Mouse (Mus musculus) fat pad, adult 2 months (tissue): Measurements from ENCODE around the gene Mex3d.
"Not testable (repeated sequence)": the region's sequence is repeated elsewhere in the genome, so short reads cannot be mapped to it uniquely, and the experiment has no call there.

Experiments used
- DNase-seq: peaks from one replicate; pipeline ENCODE4 v3.0.0-alpha.2; 2011; ENCODE audit warnings: low read depth, low spot score; ENCODE audit errors: extremely low read depth

The Mex3d gene

DNA sequence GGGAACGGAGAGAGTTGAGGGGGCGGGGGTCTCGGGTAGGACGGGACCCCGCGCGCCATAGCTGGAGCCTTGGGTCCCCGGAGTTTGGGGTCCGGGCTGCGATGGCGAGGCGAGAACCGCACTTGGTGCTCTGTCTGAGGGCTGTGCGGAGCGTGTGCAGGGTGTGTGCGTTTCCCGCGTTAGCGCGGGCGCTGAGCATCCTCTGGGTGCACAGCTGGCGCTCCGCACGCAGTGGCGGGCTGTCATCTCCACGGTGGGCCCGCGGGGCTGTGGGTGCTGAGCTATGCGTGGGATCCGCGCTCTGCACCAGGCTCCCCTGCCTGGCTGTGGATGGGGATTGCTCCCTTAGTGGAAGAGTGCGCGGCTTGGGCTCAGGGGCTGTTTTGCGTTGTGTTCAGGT lies 30.7 kb downstream of the Mex3d start:
- DNase-seq, result no peak

DNA sequence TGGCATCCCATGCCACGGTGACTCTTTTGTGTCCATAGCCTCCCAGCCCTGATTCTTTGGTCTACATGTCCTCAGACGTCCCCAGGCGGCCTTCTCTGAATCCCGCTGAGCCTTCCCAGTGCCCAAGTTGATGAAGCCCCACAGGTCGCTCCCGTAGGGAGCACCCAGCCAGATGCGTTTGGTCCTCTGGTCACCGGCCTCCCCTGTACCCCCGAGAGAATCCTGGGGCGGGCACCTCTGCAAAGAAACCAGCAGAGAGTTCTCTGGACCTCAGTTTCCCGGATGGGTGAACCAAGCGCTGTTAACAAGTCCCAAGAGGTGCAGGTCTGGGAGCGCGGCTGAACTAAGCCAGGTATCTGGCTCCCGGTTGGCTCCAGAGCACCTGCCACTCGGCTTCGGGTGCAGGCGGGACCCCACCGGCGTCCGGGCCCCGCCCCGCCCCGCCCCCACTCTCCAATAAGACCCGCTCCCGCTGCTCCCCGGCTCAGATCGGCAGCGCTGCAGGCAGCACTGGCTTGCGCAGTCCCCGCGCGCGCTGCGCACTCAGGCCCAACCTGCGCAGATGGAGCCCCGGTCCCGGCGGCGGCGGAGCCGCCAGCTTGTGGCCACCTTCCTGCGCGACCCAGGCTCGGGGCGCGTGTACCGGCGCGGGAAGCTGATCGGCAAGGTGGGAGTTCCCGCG lies 31.3 kb downstream of the Mex3d start, which contains the start of gene Plk5:
Gene Plk5 (plus strand): TSS at position 459 of the 682 bp plus-strand sequence.
- DNase-seq, result no peak

DNA sequence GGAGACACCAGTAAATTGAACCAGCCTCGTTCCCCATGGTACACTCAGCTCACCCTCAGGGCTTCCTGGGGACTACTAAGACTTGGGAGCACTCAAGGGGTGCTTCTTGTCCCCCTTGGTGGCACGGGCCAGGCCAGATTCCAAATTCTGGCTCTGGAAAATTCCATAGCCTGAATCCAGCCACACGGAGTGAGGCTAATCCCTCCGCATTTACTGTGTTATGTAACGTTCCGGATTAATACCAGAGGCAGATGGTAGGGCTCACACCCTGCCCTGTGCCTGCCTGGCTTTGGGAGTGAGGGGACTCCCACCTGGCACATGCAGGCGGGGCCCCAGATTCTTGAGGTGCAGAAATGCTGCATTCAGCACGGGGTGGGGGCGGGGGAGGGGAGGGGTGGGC lies 32.0 kb downstream of the Mex3d start:
- DNase-seq, result no peak

DNA sequence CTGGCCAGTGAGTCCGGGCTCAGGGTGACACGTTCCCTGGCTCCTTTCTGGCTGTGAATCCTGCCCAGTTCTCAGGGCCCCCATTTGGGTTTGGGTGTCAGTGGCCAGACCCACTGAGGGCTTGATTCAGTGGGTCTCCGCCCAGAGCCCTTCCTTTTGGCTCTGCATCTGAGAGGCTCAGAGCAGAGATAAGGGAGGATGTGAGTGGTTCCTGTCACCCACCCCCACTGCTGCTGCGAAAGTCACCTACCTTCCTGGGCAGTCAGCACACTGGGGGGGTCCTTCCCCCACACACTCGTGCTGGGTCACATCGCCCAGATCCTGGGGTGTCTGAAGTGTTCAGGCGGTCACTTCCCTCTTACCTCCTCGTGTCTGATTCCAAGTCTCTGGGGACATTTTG lies 34.7 kb downstream of the Mex3d start:
- DNase-seq, result no peak

DNA sequence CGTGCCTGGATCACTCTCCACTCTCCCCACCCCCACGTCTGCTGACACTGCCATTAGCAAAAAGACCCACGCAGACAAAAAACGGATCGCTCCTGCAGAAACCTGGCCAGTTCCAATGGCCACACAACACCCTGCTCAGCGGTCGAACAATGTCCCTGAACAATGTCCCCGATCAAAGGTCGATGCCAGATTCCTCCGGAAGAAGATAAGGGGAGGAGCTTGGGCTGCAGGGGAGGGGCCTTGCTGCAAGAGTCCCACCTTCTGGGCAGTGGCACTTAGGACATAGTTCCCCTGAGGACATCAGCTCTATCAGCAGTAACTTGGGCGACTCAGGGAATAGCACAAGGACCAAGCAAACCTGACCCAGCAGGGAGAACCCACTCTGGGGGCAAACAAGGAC lies 35.6 kb downstream of the Mex3d start:
- no peak for DNase-seq

DNA sequence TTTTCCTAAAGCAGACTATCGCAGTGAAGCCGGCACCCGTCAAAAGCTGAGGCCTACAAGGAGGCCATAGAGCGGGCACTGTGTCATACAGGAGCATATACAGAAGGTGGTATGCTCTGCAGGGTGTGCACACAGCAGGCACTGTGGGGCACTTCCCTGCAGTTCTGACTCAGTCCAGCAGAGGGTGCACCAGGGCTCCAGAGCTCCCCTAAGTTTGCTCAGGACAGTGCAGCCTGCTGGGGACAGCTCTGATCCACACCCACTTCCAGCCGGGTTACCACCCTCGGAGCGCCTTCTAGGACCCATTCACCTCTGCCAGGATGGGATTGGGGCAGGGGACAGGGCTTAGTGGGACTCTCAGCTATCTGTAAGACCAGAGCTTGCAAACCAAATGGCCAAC lies 37.2 kb downstream of the Mex3d start:
- no peak for DNase-seq

DNA sequence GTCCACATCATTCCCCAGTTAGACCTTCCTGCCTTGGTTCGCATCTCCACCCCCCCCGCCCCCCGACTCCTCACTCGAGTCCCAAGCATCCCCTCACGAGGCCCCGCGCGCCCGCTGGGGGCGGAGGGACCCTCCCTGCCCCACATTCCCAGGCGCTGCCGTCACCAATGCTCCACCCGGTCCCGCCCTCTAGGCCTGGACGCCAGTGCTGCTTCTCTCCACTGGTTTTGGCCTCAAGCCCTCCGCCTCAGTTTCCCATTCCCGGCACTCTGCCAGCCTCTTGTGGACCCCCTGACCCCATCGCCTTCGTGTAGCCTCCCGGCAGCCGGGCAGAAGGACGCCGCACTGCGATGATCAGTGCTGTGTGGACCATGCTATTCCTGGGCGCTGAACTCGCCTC lies 38.5 kb downstream of the Mex3d start:
- no peak for DNase-seq

DNA sequence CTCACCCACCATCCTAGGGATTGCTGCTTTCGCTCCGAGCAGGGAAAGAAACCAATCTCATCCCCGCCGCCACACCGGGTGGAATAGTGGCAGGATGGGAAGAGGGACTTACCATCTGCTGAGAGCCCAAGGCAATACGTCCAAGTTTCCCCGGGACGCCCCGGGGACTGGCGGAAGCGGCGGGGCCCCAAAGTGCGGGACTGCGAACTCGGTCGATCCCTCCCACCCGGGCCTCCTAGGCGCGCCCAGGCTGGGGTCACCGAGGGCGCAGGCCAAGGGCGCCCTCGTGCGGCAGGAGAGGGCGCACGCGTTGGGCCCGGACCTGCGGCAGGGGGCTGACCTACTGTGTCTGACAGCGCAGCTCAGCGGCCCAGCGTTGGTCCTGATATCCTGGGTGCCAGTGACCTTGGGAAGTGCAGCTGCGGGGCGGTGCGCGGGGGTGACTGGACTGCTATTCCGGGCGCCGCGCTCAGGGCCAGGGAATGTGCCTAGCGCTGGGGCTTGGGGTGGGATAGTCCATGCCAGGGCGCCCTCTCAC lies 39.1 kb downstream of the Mex3d start, which contains the start of gene Adamtsl5:
Gene Adamtsl5 (minus strand): TSS at position 169 of the 538 bp plus-strand sequence.
- DNase-seq, result no peak

DNA sequence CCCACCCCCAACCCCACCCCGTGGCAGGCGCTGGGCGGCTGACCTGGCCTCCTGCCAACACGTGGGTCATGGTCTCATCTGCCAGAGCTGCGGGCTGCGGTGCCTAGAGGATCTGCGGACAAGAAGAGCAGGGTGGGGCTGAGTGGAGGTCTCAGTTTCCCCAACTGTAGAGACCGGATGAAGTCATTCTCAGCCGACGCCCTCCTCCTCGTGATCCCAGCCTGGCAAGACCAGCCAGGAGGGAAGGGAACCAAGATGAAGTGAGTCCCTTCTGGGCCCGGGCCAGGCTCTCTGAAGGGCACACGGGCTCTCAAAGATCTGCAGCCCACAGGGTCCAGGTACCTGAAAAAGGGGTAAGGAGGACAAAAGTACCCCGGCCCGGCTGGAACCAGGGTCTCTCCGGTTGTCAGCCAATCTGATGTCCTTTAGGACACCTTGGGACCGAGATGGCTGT lies 39.9 kb downstream of the Mex3d start:
- DNase-seq, result no peak

DNA sequence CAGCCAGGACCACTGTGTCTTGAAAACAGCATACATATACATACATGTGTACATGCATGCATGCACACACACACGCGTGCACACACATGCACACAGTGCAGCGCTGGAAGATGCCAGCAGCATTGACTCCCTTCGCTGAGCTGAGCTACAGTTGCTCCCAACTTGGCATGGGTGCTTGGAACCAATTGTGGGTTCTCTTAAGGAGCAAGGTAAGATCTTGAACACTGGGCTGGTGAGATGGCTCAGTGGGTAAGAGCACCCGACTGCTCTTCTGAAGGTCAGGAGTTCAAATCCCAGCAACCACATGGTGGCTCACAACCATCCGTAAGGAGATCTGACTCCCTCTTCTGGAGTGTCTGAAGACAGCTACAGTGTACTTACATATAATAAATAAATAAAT lies 41.5 kb downstream of the Mex3d start:
- DNase-seq, result not testable (repeated sequence)

DNA sequence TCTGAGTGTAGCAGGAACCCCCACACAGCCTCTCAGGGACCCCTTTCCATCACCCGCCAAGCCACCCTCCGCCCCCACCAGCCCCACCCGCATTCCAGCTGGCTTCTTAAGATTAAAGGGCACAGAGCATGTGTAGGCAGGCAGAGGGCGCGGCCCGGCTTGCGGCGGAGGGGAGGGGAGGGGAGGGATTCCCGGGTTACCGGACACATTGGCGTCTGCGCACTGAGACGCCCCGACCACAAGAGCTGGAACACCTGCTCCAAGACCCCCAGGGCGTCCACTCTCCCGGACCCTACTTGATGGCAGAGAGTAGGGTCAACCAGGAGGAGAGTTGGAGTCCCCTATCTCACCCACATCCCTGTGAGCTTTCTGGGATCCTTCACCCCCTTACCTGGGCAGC lies 42.3 kb downstream of the Mex3d start:
- no peak for DNase-seq

DNA sequence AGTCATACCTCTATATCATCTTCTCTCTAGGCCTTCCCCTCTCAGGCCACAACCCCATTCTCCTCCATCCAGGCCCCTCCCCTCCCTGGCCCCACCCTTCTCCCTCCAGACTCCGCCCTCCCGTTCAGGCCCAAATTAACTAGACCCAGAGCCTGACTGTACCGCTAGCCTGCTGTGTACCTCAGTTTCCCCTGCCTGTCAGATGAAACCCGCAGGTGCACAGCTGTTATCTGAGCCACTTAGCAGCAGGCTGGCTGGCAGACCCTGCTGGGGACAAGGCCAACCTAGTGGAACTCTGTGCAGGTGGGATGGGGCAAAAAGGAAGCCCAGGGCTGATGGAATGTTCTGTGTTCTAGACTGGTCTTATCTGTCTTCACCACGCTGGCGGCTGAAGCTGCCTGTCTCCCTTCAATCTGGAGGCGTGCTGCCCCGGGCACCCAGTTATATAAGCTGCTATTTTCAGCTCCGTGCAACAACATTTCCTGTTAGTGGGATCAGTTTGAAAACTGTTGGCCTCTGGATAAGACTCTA lies 43.3 kb downstream of the Mex3d start:
- DNase-seq, result no peak

DNA sequence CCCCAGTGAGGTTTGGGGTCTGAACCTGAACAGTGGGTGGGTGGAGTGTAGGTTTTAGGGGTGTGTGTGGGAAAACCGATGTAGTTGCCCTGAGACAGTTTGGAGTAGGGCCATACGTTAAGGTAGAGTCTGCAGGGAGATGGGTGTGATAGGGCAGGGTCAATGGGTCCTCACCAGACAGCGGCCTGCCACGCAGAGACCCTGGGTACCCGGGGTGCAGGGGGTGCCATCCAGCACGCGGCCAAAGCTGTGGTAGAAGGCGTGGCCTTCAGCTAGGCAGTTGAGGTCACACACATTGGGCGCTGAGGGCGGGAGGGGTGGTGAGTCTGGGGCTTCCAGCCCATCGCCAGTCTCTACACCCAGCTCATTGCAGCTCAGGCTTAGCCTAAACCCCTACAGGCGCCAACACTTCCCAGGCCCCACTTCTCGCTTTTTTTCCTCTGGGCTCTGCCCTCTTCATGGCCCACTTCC lies 44.0 kb downstream of the Mex3d start:
- DNase-seq, result no peak

DNA sequence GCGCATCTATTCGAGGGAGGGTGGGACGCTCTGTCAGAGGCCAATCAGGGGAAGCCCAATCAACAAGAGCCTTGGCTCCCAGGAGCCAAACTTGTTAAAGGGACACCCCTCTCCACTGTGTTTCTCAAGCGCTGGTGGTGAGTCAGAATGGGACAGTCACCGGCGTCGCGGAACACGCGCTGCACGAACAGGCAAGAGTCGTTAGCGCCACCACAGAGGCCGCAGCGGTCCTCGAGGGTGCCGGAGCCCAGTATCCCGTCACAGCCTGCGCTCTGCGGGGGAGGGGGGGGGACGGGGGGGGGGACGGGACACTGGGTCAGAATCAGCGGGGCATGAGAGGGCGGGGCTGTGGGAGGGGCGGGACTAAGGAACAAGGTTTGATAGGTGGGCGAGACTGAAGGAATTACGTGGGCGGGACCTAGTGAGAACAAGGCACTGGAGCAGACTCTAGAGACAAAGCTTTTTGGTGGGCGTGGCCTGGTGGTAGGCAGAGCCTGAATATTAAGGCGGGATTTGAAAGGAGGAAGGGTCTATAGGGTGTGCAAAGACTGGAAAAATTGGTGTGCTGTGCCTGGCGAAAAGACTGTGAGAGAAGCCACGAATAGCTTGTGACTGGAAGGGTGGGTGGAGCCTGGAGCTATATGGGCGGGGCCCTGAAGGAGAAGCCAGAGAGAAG lies 44.6 kb downstream of the Mex3d start:
- no peak for DNase-seq

DNA sequence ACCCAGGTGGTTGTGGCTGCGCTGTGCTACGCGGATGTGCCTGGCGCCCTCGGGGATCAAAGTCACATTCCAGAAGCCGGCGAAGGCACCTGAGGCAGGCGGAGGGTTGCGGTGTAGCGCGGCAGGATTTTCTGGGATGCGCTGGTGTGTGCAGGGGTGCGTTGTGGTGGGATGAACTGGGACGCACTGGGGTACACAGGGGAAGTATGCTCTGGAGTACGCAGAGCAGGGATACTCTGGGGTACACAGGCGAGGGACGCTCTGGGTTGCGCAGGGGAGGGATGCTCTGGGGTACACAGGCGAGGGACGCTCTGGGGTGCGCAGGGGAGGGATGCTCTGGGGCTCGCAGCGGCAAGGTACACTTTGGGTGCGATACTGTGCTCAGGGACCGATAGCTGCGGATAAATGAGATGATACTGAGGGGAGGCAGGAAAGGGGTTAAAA lies 45.1 kb downstream of the Mex3d start:
- no peak for DNase-seq

DNA sequence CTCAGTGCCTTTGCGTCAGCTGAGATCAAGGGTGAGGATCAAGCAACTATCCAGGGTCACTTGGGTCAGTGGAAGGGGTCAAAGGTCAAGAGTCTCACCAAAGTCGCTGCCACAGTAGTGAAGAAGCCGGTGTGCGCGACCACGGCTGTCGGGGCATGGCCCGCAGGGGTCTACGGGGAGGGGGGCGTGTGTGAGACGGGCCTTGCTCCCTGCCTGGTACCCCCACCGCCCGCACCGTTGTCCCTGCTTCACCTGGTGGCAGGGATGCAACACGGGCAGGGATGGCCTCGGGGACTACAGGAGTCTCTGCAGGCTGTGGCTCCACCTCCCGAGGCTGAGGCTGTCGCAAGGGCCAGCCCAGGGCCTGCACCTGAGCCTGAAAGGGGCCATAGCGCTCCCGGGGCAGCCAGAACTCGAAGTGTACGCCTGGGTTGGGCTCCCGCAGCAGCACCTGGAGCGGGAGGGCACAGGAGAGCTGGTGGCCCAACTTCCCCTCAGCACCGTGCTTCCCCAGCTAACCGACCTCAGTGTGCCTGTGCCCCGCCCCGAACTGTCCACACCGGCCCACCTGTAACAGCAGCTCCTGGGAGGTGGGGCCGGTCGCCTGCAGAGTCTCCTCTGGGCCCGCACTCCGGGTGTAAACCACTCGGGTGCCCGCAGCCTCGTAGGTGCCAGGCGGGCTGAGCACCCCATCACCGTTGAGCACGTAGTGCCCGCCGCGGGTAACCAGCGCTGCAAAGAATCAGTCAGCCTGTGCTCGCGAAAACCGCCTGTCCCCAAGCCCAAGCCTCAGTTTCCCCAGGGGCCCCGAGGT lies 45.8 kb downstream of the Mex3d start:
- DNase-seq, result no peak

DNA sequence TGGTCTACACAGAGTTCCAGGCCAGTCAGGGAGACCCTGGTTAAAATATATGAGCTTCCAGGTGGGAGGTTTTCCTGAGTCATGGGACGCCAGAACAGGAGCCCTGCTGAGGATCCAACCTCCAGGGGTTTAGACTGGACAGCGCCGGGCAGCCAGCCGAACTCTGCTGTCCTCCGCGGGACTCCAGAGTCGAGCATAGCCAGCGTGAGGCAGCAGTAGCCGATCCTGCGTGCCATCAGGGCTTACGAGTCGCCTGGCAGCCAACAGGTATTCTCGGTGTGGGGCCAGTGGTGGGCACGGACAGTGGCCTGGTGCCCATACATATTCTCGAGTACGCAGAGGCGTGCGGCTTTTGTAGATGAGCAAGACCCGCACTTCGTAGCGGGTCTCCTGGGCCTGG lies 46.4 kb downstream of the Mex3d start:
- DNase-seq, result no peak

DNA sequence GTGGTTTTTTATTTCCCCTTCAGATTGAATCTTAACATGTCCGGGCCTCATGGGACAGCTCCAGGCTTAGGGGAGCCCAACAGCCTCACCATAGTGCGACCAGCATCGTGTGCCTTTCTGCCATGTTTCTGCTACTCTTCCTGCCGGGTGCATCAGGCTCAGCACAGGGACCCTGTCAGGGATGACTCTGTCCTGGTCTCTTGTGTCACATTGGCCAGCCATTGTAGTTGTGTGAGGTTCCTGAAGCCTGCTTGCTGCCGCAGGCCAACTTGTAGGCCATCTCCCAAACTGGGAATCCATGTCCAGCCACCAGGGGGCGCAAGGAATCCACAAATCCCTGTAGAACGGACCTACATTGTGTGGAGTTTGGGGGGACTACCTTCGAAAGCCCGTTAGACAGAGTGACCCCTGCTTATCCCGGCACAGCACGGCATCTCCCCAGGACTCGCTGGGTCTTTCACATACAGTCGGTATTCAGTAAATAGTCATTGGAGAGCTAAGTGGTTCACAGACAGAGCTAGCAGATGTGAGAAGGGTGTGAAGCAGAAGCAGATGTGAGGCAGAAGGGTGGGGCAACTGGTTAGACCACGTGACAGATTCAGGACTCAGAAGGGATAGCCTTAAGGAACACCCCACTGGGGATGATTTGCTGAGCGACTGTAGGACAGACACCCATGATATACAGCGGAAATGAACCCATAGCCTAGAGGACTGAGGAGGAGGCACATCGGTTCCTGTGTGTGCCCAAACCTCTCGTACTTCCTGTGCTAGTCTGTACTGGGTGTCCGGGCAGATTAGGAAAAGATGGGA lies 47.3 kb downstream of the Mex3d start:
- no peak for DNase-seq

DNA sequence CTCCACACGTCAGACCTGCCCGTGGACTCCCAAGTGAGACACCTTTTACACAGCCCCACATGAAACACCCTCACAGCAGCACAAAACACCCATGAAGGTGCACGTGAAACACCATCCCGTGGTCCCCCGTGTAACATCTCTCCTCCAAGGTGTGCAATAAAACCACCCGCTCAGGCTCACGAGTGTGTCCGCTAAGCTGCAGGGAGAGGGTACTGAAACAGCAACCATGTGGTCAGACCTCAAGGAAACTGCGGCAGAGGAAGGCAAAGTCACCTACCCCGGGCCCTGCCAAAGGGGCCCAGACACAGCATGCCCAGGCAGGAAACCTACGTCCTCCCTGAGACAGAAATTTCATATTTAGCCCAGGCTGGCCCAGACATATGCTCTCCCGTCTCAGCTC lies 51.2 kb downstream of the Mex3d start:
- DNase-seq, result no peak

DNA sequence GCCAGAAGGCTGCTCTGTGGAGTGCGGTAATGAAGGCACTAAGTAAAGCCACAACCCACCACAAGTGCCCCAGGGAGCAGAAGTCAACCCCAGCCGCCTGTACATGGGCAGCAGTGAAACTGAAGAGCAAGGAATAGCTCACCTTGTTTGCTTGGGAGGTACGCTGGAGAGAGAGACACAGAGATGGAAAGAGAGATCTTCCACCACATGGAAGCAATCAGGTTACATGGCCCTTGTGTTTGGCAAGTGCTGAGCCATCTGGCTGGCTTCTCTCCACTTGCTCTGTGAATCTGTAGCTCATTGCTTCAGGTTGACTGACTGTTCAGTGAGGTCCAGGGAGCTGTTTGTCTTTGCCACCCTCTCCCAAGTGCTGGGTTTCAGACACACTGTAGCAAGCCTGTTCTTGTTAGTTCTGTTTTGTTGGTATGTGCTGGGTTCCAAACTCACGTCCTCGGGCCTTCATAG lies 54.9 kb downstream of the Mex3d start:
- DNase-seq, result no peak
